Mouse (Mus musculus): ENCODE data around the gene Fgf8.

Fgf8 gene

DNA sequence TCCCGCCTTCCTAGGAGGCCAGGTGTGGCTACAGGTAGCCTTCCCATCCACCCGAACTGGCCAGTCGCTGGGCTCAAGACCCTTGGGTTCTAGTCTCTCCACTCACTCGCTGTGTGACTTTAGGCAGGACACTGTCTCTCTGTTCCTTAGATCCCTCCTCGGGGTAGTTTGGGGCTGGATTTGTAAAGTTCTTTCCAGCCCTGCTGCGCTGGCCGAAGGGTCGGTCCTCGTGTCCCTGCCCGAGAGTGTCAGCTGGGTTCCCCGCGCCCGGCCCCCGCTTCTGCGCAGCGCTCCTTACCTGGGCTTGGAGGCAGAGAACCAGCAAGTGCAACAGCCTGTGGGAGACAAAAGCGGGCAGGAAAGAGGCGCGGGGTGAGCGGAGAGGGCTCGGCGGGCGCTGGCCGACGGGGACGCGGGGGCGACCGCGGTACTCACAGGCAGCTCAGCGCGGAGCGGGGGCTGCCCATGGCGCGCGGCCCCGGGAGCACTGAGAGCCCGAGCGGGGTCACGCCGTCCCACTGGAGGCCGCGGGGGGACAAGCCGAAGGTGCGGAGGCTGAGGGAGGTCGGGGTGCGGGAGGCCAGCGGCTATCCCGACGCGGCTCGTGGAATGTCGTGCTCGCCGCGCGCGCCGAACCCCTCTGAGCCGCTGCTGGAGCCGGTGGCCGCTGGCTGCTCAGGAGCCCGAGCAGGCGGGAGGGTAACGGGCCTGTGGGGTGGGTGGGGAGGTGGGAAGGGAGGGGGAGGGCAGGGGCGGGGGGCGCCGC lies at the start of gene Fgf8:
Gene Fgf8, minus strand, starts transcription at position 698 of the 766 bp plus-strand sequence.
- DNase-seq (ENCODE audit: low spot score): no peak

DNA sequence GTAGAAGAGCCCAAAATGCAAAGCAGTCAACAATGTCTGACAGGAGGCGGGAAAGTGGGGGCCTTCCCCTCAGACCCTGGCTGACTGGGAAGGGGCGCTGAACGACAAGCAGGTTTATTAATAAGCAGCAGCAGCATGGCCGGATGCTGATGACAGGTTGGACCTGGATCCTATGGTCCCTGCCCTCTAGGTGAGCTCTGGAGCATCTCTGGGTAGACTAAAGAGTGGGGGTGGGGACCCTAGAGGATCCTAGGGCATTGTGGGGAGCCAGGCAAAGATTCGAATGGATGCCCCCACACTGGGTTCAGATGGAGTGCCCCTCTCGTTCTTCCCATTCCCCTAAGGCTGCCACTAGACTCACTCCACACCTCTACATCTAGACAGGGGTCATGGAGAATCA lies 49.7 kb upstream of the Fgf8 start:
- no peak for DNase-seq (ENCODE audit: low spot score)

DNA sequence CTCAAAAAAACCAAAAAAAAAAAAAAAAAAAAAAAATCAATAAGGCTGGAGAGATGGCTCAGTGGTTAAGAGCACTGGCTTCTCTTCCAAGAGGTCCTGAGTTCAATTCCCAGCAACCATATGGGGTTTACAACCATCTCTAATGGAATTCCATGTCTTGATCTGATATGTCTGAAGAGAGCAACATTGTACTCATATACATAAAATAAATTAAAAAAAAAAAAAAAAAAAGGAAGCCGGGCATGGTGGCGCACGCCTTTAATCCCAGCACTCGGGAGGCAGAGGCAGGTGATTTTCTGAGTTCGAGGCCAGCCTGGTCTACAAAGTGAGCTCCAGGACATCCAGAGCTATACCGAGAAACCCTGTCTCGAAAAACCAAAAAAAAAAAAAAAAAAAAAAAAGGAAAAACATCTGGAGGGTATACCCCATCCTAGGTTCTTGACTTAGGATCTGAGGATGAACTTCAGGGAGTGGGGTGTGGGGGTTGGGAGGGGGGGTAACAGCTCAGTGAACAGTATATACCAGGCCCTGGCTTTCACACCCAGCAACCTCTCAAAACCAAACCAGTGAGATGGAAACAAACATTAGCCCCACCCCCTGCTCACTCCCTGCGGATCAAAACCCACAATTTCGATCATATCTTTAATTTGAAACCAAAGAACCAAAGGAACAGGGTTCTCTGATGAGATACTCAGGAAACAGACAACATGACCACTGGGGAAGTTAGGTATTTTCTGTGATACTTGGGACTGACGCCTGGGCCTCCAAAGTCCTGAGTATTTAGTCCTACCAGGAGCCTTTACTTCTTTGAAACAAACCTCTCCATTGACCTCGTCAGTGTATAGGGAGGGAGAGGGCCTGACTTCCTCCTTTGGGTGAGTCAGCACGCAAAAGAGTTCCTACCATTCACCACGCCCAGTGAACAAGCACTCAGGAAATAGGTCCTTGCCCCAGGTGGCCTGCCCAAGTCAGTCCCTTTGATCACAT lies 47.5 kb upstream of the Fgf8 start:
- DNase-seq (ENCODE audit: low spot score): no peak

DNA sequence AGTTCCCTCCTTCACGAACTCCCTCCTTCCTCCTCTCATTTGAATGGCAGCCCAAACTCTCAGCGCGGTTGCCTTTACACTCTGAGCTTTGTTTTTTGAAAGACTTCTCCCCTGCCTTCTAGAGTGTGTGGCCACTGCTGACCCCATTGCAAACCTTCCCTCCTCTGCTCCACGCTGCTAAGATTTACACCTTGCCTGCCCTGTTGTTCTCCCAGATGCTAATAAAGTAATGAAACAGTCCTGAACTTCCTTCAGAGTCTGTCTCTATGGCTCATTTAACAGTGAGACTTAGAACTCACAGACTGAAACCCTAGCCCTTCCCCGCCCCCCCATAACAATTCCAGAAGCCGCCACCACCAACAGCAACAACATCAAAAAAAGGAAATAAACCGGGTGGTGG lies 46.6 kb upstream of the Fgf8 start:
- DNase-seq (ENCODE audit: low spot score): no peak

DNA sequence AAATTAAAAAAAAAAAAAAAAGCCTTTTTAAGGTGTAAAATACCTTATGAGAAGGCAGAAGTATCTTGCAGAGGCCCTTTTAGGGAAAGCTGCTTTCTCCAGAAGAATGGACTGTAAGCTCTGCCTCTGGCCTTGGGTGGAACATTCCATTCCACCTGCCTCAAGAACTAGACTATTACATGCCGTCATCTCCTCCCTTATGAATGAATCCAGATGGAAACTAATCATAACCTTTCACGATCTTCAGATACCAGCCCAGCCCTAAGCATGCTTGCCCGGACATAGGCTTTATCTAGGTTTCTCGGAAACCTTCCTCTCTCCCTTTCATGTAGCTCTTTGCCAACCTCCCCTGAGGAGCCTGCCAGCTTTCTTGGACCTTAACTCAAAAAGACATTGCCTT lies 45.6 kb upstream of the Fgf8 start:
- no peak for DNase-seq (ENCODE audit: low spot score)

DNA sequence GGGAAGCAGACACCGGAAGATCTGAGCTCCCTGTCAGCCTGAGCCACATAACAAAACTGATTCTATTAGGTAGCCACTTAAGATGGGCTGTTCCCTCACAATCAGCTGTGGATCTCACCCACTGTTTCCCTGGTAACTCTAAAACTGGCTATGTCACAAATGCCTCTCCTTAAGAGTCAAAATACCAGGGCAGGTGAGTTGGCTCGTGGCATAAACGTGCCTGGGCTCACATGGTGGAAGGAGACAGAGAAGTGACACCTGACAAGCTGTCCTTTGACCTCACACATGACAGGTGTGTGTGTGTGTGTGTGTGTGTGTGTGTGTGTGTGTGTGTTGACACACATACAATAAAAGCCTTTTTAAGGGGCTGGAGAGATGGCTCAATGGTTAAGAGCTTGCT lies 44.7 kb upstream of the Fgf8 start:
- no peak for DNase-seq (ENCODE audit: low spot score)

DNA sequence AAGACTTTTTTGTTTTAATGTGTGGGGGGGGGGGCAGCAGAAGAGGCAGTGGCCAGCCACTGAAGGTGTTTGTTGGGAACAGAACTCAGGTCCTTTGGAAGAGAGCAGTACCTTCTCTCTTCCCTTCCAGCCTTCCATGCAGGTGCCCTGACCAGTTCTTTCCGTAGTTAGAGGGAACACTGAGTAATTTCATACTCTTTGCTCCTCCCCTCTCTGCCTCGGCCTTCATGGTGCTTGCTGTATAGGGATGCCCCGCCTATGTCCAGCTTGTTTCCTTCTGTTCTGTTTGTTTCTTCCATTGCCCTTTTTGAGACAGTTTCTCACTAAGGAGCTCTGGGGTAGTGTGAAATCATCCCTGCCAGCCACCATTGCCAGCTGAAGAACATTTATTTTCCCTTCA lies 42.8 kb upstream of the Fgf8 start:
- no peak for DNase-seq (ENCODE audit: low spot score)

DNA sequence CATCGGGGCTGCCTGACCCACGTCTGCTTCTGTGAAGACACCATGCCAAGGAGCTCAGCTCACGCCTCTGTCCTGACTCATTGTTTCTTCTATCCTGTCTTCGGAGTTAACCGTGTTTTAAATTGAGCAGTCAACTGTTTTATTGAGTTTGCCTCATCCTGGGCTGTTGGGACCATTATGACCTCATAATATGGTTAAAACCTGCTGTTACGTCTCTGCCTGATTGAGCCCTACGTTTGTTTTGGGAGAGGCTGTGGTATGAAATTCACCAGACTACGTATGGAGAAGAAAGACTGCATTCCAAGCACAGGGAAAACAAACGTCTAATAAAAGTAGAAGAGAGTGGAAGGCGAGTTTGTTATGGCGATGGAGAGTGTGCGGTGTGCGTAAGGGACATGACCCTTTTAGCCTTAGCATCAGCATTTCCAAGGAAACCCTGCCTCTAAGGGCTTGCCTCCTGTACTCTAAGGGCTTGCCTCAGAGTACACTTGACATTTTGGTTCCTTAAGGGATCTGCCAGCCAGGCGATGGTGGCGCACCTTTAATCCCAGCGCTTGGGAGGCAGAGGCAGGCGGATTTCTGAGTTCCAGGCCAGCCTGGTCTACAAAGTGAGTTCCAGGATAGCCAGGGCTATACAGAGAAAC lies 41.3 kb upstream of the Fgf8 start:
- no peak for DNase-seq (ENCODE audit: low spot score)

DNA sequence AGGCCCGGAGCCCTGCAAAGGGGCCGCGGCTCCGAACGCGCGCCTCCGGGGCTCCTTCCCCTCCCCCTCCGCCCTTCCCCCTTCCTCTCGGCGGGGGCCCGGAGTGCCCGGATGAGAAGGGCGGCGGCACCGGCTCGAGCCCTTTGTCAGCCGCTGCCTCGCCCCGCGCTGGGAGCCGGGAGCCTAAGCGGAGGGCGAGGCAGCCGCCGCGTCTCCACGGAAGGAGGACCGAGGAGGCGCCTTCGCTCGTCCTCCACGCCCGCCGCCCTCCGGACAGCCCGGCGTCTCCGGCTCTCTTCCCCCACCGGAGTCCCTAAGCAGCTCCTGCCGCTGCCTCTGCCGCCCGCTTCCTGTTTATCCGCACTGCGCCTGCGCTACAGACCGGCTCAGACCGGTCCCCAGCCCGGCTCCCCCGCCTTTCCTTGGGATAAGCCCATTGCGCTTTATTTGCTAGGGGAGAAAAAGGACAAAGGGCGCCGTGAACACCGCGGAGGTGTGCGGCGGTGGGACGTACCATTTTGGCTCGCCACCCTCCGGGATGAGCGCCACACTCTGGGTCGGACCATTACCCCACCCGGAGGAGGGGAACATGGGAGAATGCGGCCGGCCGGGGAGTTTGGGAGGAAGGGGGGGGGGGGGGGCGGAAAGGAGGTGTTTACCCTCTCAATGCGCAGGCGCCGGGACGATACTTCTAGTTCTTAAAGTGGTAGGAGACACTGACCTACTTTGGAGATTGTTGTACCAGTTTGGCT lies 40.6 kb upstream of the Fgf8 start, which contains the start of gene Mgea5:
Gene Mgea5, minus strand, starts transcription at position 657 of the 752 bp plus-strand sequence.
- DNase-seq (ENCODE audit: low spot score): peak; percentile 99

DNA sequence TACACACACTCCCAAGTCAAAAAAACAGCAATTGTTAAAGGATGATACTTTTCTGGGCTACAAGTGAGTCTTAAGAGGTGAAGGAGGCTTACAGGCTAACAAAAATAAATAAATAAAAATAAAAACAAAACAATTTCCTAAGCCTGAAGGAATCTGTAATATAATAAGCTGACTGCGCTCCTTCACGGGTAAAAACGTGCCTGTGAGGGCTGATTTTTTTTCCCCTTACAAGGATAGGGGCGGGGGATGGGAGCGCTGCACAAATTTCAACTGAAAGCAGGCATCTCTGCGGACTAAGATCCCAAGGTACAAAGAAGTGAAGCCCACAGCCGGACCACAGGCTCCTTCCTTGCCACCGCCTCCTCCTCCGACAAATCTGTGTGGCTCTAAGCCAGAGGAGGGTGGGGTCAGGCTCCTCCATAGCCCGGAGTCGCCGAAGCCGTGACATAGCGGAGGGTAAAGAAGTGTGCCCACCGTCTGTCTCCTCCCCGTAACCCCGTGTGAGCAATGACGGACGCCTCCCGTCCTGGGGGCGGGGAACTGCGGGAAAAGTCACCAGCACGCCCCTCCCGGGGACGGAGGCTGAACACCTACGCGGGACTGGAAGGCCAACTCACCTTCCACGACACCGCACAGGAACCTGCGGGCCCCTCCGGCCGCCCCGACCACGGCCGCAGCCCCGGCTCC lies 39.7 kb upstream of the Fgf8 start:
- DNase-seq (ENCODE audit: low spot score): peak; percentile 68

DNA sequence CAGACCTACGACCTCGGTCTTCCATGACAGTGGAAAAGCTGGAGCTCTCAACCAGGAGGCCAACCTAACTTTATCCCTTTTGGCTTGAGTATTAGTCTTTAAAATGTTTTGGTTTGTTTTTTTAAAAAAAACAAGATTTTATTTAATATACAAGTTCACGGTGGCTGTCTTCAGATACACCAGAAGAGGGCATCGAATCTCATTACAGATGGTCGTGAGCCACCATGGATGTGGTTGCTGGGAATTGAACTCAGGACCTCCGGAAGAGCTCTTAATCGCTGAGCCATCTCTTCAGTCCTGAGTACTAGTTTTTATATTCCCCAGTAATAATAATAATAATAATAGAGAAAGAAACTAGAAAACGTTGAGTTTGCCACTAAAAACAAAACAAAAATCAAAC lies 39.0 kb upstream of the Fgf8 start:
- DNase-seq (ENCODE audit: low spot score): no peak

DNA sequence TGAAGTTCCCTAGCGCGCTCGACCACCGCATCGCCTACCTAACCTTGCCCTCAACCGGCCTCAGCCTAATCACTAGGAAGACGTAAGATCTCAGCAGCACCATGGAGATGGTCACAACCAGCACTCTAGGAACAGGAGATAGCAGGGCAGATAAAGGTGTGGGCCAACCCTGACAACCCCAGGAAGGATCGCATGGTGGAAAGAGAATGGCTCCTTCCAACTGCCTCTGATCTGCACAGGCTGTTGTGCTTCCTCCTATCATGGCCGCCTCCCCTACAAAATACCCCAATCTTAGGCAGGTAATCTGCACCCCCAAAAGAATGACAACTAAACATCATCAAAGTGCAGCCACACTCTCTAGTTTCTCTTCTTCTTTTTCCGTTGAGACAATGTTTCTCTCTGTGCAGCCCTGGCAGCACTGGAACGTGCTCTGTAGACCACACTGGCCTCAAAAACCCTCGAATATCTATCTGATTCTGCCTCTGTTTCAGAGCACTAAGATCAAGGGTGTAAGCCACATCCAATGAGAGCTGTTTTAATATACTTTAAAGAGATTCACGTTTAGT lies 37.7 kb upstream of the Fgf8 start:
- DNase-seq (ENCODE audit: low spot score): no peak

DNA sequence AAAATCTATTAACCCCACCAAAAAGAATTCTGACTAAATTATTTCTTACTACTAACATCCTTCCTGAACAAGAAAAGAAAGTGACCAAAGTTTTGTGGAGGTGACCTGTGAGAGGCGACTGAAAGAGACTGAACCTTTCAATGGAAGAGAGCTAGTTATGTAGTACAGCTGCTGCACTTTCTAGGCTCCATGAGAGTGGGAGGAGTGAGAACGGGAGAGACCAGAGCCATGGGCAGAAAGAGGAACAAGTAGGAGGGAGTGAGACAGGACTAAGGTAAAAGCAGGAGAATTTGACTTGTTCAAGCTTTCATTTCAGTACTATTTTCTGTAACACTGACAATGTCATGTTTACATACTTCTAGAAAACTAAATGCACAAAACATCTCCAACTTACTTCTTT lies 32.8 kb upstream of the Fgf8 start:
- no peak for DNase-seq (ENCODE audit: low spot score)

DNA sequence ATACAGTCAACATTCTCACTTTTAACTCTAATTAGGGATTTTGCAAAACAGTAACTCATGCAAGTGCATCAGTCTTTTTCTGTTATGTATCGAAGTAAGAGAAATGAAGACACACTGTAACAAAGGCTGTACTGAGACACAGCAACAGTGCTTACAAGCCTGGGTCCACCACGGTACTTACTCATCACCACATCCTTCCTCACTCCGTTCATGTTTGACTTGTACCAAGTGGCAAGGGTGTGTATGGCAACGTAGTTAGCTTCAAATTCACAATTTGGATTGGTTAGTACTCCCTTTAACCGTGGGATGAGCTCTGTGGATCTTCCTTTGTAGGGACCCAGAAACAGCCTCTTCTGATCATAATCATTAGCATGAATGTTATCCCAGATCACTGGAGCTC lies 28.8 kb upstream of the Fgf8 start:
- DNase-seq (ENCODE audit: low spot score): no peak

DNA sequence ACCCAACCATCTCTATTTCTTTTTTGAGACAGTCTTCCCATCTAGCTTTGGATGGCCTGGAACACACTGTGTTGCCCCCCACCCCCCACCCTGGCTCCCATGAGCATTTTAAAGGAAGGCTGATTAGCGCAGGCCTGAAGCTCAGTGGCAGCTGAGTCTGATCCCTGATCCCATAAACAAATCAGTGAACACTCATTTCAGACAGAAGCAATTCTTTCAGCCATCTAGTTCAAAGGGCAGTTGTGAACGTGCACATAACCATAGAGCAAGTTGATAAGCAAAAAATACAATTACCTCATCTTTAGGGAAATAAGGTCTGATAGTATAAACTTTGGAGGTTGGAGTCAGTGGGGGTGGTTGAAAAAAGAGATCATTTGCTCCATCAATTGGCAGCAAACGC lies 18.1 kb upstream of the Fgf8 start:
- no peak for DNase-seq (ENCODE audit: low spot score)

DNA sequence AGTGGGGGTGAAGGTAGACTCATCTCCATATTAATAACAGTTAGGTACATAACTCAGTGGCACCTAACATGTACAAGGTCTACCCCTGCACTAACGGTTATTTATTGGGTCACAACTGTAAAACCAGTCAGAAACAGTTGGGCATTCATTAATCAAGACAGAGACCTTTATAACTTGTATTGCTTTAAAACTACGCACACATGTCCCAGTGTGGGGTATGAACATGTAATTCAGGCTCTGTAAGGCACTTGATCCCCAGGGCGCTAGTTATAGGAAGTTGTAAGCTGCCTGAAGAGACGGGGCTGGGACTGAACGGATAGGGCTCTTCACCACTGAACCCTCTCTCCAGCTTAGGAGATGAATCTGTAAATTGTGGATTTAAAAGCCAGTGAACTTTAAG lies 16.0 kb upstream of the Fgf8 start:
- no peak for DNase-seq (ENCODE audit: low spot score)

DNA sequence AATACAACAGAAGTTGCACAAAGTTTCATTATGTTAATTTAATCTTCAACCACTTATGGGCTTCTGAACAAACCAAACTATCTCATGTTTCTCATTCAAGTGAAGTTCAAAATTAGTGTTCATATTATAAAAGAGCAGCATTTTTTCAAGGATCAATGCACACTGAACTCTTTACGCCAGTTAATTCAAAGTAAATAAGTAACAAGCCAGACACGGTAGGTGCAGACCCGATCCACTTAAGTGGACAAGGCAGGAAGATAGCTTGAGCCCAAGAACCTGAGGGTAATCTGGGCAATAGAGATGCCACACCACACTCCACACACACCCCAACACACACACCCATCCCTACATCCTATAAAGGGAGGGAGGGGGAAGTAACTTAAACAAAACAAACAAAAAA lies 10.8 kb upstream of the Fgf8 start:
- no peak for DNase-seq (ENCODE audit: low spot score)

DNA sequence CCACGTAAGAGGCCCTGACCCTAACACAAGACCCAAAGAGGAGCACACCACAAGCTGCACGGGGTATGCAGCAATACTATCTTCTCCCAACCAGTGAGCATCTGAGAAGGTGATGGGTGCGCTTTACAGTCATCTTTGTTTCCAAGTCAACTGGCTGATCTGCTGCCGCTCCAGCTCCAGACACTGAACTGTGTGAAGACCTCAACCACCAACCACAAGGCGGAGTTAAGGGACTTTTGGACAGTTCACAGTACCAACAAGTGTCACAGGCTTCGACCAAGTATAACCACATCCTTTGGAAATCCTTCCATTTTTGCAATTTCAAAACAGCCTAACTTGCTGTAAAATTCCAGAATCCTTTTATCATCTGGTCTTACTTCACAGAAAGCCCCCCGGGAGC lies 9.2 kb upstream of the Fgf8 start:
- no peak for DNase-seq (ENCODE audit: low spot score)

DNA sequence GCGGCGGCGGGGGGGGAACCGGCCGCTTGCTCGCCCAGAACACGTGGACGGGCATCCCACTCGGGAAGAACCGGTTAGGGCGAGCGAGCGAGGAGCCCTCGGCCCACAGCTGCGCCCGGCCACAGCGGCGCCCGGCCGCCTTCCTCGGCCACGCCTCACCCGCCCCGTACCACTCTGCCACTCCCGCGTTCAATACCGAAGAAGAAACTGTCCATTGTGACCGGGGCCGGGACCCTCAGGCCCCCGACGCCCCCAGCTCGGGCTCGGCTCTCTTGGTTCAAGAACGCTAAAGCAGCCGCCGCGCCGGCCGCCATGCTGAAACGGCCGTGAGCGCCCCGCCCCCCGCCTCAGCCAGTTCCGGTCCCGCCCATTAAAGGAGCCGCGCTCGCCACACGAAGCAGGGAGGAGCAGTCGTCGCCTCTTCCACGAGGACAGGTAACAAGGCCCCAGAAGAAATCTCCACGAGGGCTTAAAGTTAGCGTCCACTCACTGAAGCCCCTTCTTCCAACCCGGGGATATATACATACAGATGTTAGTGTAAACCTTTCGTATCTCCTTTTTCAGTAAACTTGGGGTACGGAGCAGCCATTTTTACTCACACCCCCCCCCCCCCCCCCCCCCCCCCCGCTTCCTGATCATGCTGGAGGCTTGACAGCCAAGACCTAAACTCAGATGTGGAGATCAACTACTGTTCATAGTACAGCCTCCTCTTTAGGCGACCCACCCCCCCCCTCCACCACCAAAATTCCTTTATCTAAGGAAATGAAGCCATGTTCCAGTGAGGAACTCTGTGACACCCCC lies 6.7 kb upstream of the Fgf8 start, which contains the start of gene Npm3:
Gene Npm3, minus strand, starts transcription at position 349 of the 801 bp plus-strand sequence.
- DNase-seq (ENCODE audit: low spot score): peak; percentile 89

DNA sequence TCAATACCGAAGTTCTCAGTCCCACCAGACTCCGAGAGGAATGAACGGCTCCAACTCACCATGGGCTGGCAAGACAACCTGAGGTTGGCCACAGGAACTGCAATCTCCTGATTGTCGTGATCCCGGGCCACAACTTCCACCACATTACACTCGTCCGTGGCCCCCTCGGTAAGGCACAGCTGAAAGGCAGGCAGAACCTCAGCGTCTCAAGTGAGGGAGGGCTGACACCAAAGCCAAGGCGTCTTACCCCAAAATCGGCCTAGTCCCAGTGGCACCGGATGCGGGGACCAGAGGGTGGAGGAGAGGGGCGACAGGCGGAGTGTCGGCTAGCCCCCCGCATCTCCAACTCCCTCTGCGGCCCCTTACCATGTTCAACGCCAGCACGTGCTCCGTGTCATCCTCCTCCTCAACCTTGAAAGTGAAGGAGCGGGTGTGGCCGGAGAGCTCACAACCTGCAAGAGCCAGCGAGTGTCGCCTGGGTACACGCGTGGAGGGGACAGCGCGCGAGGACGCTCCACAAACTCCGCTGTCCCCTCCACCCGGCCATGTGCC lies 6.1 kb upstream of the Fgf8 start:
- DNase-seq (ENCODE audit: low spot score): no peak

All from retina, embryonic 14.5 days (tissue).